Comparison of ENCODE assay signal across 36 mouse cellular contexts in the genomic region with DNA sequence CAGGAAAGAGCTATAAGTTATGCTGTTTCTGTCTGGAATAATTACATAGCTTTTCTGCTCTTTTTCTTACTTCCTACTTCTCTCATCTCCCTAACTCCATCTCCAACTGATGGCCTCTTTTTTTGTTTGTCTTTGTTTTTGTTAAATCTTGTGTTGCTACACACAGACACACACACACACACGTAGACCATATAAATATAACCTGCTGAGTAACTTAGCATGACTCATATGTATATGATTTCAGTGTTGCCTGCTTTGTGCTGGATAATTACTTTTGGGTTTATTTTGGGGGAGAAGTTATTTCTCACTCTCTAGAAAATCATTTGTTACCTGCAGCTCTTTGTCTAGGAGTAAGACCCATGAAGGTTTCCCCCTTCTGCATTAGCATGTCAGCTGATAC. TPM values are rescaled to one million over a fixed set of nuclear protein-coding genes. Genes with fewer than 3 reads are reported as not detected.
"Had no signal": no experiment of that assay in that cellular context is flagged by ENCODE, and none has a peak within 500 bp of the region (broad histone marks: within the 10 kb centered on the region; RNA-seq: fewer than 3 reads in every experiment).

No protein-coding gene starts in this region.

- ATAC-seq: liver, embryonic 12.5 days; liver, postnatal 0 days; lung, postnatal 0 days; midbrain, embryonic 13.5 days; midbrain, embryonic 15.5 days; midbrain, embryonic 16.5 days had no signal

- H3K9me3 ChIP-seq: limb, embryonic 10.5 days; limb, embryonic 12.5 days; limb, embryonic 13.5 days; limb, embryonic 15.5 days; liver, embryonic 12.5 days; liver, embryonic 13.5 days; liver, embryonic 15.5 days; lung, embryonic 15.5 days; megakaryocyte, embryonic 14.5 days; midbrain, embryonic 10.5 days; midbrain, embryonic 12.5 days; midbrain, embryonic 13.5 days; midbrain, embryonic 15.5 days had no signal

- H3K27me3 ChIP-seq: limb, embryonic 12.5 days; limb, embryonic 13.5 days; limb, embryonic 15.5 days; liver, embryonic 12.5 days; liver, embryonic 13.5 days; liver, embryonic 15.5 days; lung, embryonic 15.5 days; megakaryocyte, embryonic 14.5 days; midbrain, embryonic 12.5 days; midbrain, embryonic 13.5 days; midbrain, embryonic 15.5 days had no signal

- DNase-seq: left cerebral cortex, postnatal 4 days; liver; liver, embryonic 13.5 days; liver, postnatal 0 days; lung, adult 2 months; lung, postnatal 10 days; lung, postnatal 14 days; lung, postnatal 36 days; lung, postnatal 4 days had no signal

- H3K9ac ChIP-seq: limb, embryonic 12.5 days; limb, embryonic 13.5 days; limb, embryonic 15.5 days; liver, embryonic 12.5 days; liver, embryonic 13.5 days; liver, embryonic 14.5 days; liver, embryonic 15.5 days; liver, postnatal 0 days; lung, embryonic 14.5 days; lung, embryonic 15.5 days; midbrain, embryonic 12.5 days; midbrain, embryonic 13.5 days; midbrain, embryonic 15.5 days had no signal

- H3K4me3 ChIP-seq: limb, embryonic 10.5 days; limb, embryonic 12.5 days; limb, embryonic 13.5 days; limb, embryonic 15.5 days; liver, embryonic 12.5 days; liver, embryonic 13.5 days; liver, embryonic 15.5 days; lung, embryonic 15.5 days; megakaryocyte, embryonic 14.5 days; midbrain, embryonic 10.5 days; midbrain, embryonic 12.5 days; midbrain, embryonic 13.5 days; midbrain, embryonic 15.5 days; myocyte had no signal

- H3K36me3 ChIP-seq: limb, embryonic 10.5 days; limb, embryonic 12.5 days; limb, embryonic 13.5 days; limb, embryonic 15.5 days; liver, embryonic 12.5 days; liver, embryonic 13.5 days; liver, embryonic 15.5 days; lung, embryonic 15.5 days; midbrain, embryonic 10.5 days; midbrain, embryonic 12.5 days; midbrain, embryonic 13.5 days; midbrain, embryonic 15.5 days had no signal

- H3K4me2 ChIP-seq: limb, embryonic 12.5 days; limb, embryonic 13.5 days; limb, embryonic 15.5 days; liver, embryonic 11.5 days; liver, embryonic 12.5 days; liver, embryonic 13.5 days; liver, embryonic 15.5 days; lung, embryonic 14.5 days; lung, embryonic 15.5 days; midbrain, embryonic 11.5 days; midbrain, embryonic 12.5 days; midbrain, embryonic 13.5 days; midbrain, embryonic 15.5 days had no signal

- H3K4me1 ChIP-seq: limb, embryonic 10.5 days; limb, embryonic 12.5 days; limb, embryonic 13.5 days; limb, embryonic 15.5 days; liver, embryonic 12.5 days; liver, embryonic 13.5 days; liver, embryonic 15.5 days; lung, embryonic 15.5 days; megakaryocyte, embryonic 14.5 days; midbrain, embryonic 10.5 days; midbrain, embryonic 12.5 days; midbrain, embryonic 13.5 days; midbrain, embryonic 15.5 days had no signal

- H3K27ac ChIP-seq: limb, embryonic 10.5 days; limb, embryonic 12.5 days; limb, embryonic 13.5 days; limb, embryonic 15.5 days; liver, embryonic 12.5 days; liver, embryonic 13.5 days; liver, embryonic 14.5 days; liver, embryonic 15.5 days; lung, embryonic 15.5 days; macrophage; midbrain, embryonic 10.5 days; midbrain, embryonic 12.5 days; midbrain, embryonic 13.5 days; midbrain, embryonic 15.5 days had no signal

RNA-seq across cellular contexts. Expression of a gene that starts 39.3 kb away (rescaled TPM):
- total RNA-seq: liver, adult 2 months; megakaryocyte progenitor cell, adult 5-6 weeks; megakaryocyte, adult 5-6 weeks; megakaryocyte-erythroid progenitor cell, adult 5-6 weeks; monocyte, adult 5-6 weeks had no signal
- polyA plus RNA-seq: liver, adult 2 months; liver, embryonic 11.5 days; liver, embryonic 13.5 days; liver, embryonic 16.5 days; liver, postnatal 0 days; lung, embryonic 16.5 days; macrophage had no signal
